Comparison of ENCODE assay signal across 8 mouse cellular contexts in genomic region chr11:98022555-98023371, GRCm38 (mm10). TPM values are rescaled to one million over a fixed set of nuclear protein-coding genes. Genes with fewer than 3 reads are reported as not detected.
DNase-seq lines count a peak whose midpoint lies in the region; ATAC-seq and TF ChIP-seq lines count a peak whose summit lies in the region.

TSS of gene Cacnb1 (minus strand) at chr11:98023034.

- peak within 1 kb of the TSS; percentile 90 for H3K4me2 ChIP-seq in hindbrain, embryonic 16.5 days (ENCODE audit: low read length)
- H3K4me2 ChIP-seq in limb, embryonic 12.5 days = peak within 1 kb of the TSS; percentile 81
- H3K4me2 ChIP-seq in midbrain, embryonic 15.5 days = peak within 1 kb of the TSS; percentile 72

- H3K9me3 ChIP-seq in hindbrain, embryonic 16.5 days (ENCODE audit: control insufficient read depth, low read length) = no peaks in the 10 kb centered on the region
- H3K9me3 ChIP-seq in limb, embryonic 12.5 days = no peaks in the 10 kb centered on the region
- H3K9me3 ChIP-seq in midbrain, embryonic 15.5 days = no peaks in the 10 kb centered on the region

- peak within 1 kb of the TSS; percentile 87 for H3K4me3 ChIP-seq in gastrocnemius, adult 2 months
- peak within 1 kb of the TSS; percentile 95 for H3K4me3 ChIP-seq in hindbrain, embryonic 16.5 days (ENCODE audit: low read length)
- H3K4me3 ChIP-seq in limb, embryonic 12.5 days (replicated peaks) = peak within 1 kb of the TSS; percentile 88
- peak within 1 kb of the TSS; percentile 86 for H3K4me3 ChIP-seq in midbrain, embryonic 15.5 days
- H3K4me3 ChIP-seq in testis, adult 2 months (ENCODE audit: control insufficient read depth, low read depth, low read length) = peak within 1 kb of the TSS; percentile 85

- no peak for TF ChIP-seq CTCF in gastrocnemius, adult 2 months (IDR thresholded peaks at IDR 0.05)
- no peak for TF ChIP-seq CTCF in testis, adult 2 months (IDR thresholded peaks at IDR 0.05; ENCODE audit: control insufficient read depth, insufficient read depth, insufficient replicate concordance, low read depth, low read length)

- ATAC-seq in frontal cortex, adult (ENCODE audit: low TSS enrichment) = no peak
- ATAC-seq in hindbrain, embryonic 16.5 days = peak; percentile 63
- peak; percentile 40 for ATAC-seq in limb, embryonic 12.5 days (ENCODE audit: insufficient number of reproducible peaks, insufficient read depth, low FRiP score, low TSS enrichment, low read depth)
- ATAC-seq in midbrain, embryonic 15.5 days (replicated peaks) = peak; percentile 59

- no peak for DNase-seq in frontal cortex, adult 2 months (ENCODE audit: extremely low spot score in 1 of 2, low spot score in 1 of 2)
- peak; percentile 55 for DNase-seq in cerebellum, adult 8-10 months
- DNase-seq in gastrocnemius, adult 2 months = peak; percentile 80

- H3K9ac ChIP-seq in hindbrain, embryonic 16.5 days (ENCODE audit: low read depth, low read length) = peak within 1 kb of the TSS; percentile 98
- peak within 1 kb of the TSS; percentile 86 for H3K9ac ChIP-seq in limb, embryonic 12.5 days (replicated peaks)
- H3K9ac ChIP-seq in midbrain, embryonic 15.5 days = peak within 1 kb of the TSS; percentile 95

- peaks cover 46% of the 10 kb centered on the region for H3K4me1 ChIP-seq in hindbrain, embryonic 16.5 days (ENCODE audit: control insufficient read depth, insufficient read depth, low read depth, low read length)
- peaks cover 37% of the 10 kb centered on the region for H3K4me1 ChIP-seq in limb, embryonic 12.5 days (replicated peaks)
- peaks cover 57% of the 10 kb centered on the region for H3K4me1 ChIP-seq in midbrain, embryonic 15.5 days
- H3K4me1 ChIP-seq in testis, adult 2 months (ENCODE audit: control insufficient read depth, insufficient read depth, low read length) = peaks cover 19% of the 10 kb centered on the region

- under 1% methylated on average over 50 of the region's 52 CpGs for WGBS in hindbrain, embryonic 16.5 days
- under 1% methylated on average over 52 of the region's 52 CpGs for WGBS in limb, embryonic 12.5 days
- WGBS in midbrain, embryonic 15.5 days = 1% methylated on average over 50 of the region's 52 CpGs

- peak; percentile 81 for TF ChIP-seq POLR2A in testis, adult 2 months (IDR thresholded peaks at IDR 0.05; ENCODE audit: control insufficient read depth, low read depth, low read length)

- 0 out of 2 replicates have a peak, but pooled peaks cover 4% of the 10 kb centered on the region for H3K36me3 ChIP-seq in hindbrain, embryonic 16.5 days (ENCODE audit: control insufficient read depth, insufficient read depth, low read length)
- H3K36me3 ChIP-seq in limb, embryonic 12.5 days = peaks cover 14% of the 10 kb centered on the region
- no peaks in the 10 kb centered on the region for H3K36me3 ChIP-seq in midbrain, embryonic 15.5 days (replicated peaks)
- H3K36me3 ChIP-seq in testis, adult 2 months (ENCODE audit: control insufficient read depth, insufficient read depth, low read length) = no peaks in the 10 kb centered on the region

- intact Hi-C loops in gastrocnemius, adult 2 months (cut with DNase I) = no loop called here

- no peaks in the 10 kb centered on the region for H3K27me3 ChIP-seq in hindbrain, embryonic 16.5 days (replicated peaks; ENCODE audit: control insufficient read depth, insufficient read depth, low read length)
- 0 out of 2 replicates have a peak, but pooled peaks cover 4% of the 10 kb centered on the region for H3K27me3 ChIP-seq in limb, embryonic 12.5 days
- no peaks in the 10 kb centered on the region for H3K27me3 ChIP-seq in midbrain, embryonic 15.5 days (replicated peaks)
- H3K27me3 ChIP-seq in testis, adult 2 months (ENCODE audit: control insufficient read depth, insufficient read depth, low read length) = no peaks in the 10 kb centered on the region

- peak within 1 kb of the TSS; percentile 88 for H3K27ac ChIP-seq in gastrocnemius, adult 2 months
- H3K27ac ChIP-seq in hindbrain, embryonic 16.5 days (ENCODE audit: low read depth, low read length) = peak within 1 kb of the TSS; percentile 95
- peak within 1 kb of the TSS; percentile 92 for H3K27ac ChIP-seq in limb, embryonic 12.5 days
- peak within 1 kb of the TSS; percentile 96 for H3K27ac ChIP-seq in midbrain, embryonic 15.5 days
- peak within 1 kb of the TSS; percentile 99 for H3K27ac ChIP-seq in testis, adult 2 months (ENCODE audit: control insufficient read depth, insufficient read depth, low read depth, low read length)

RNA-seq across cellular contexts. Expression of gene Cacnb1, which starts in this region (rescaled TPM):
- polyA plus RNA-seq in frontal cortex, adult 2 months (2012; rRNA removed) = 99.8 and 103 TPM in 2 replicates
- total RNA-seq in gastrocnemius, adult 2 months (2021) = 100 to 1,000 TPM; 199 to 214 TPM
- 59.6 and 69.0 TPM in 2 replicates for polyA plus RNA-seq in hindbrain, embryonic 16.5 days (2015; fragmentation: Nextera tagmentation; extraction: Ambion mirVana)
- polyA plus RNA-seq in limb, embryonic 12.5 days (2016; fragmentation: Nextera tagmentation; extraction: Ambion mirVana) = 13.2 and 16.0 TPM in 2 replicates
- 72.0 and 75.2 TPM in 2 replicates for polyA plus RNA-seq in midbrain, embryonic 15.5 days (2015; fragmentation: Nextera tagmentation; extraction: Ambion mirVana)
- 76.7 and 79.4 TPM in 2 replicates for polyA plus RNA-seq in testis, adult 2 months (2012; rRNA removed)

Comparison
In these comparisons a context has a peak if more than half of its experiments do, and no peak if none do; other contexts are left out.
1. DNase-seq: peak in cerebellum, adult 8-10 months (single experiment) and gastrocnemius, adult 2 months (single experiment); none in frontal cortex, adult 2 months (0 of 2).
2. Peak in every context shown above with its lines, with median percentiles within 50 percentile points of each other: H3K27ac ChIP-seq, H3K4me3 ChIP-seq, H3K4me2 ChIP-seq and H3K9ac ChIP-seq.